Mouse (Mus musculus): Measurements from ENCODE around the gene Fbxl2.
"Not testable (repeated sequence)": the region's sequence is repeated elsewhere in the genome, so short reads cannot be mapped to it uniquely, and the experiment has no call there.

Gene Fbxl2

GRCm38 (mm10) chr9:114046028-114046427 is at the start of gene Fbxl2:
Fbxl2 (minus strand) TSS chr9:114046191.
- DNase-seq (ENCODE audit: low read depth, low spot score): peak; percentile 75

- no peak for DNase-seq (ENCODE audit: low read depth, low spot score)
Observed at GRCm38 (mm10) chr9:114094854-114095253, 48.9 kb upstream of the Fbxl2 start.

GRCm38 (mm10) chr9:114092188-114092587 is 46.2 kb upstream of the Fbxl2 start:
- DNase-seq (ENCODE audit: low read depth, low spot score): peak; percentile 78

DNA sequence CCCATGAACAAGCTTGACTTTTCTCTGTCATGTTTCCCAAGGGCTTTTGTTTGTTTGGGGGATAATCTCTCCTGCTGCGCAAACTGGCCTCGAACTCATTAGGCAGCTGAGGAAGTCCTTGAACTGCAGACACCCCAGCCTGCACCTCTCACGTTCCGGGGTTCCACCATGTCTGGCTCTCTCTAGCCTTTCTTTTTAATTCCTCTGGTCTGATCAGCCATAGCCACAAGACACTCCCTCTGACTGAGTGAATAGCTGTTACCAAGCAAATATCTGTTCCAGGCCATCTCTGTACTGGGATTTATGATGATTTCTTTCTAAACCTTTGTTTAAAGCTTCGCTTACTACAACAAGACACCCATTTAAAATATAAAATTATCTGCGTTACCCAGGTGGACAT is 42.9 kb upstream of the Fbxl2 start:
- DNase-seq (ENCODE audit: low read depth, low spot score): not testable (repeated sequence)

- DNase-seq (ENCODE audit: low read depth, low spot score): peak; percentile 90
Observed at GRCm38 (mm10) chr9:114087106-114087815, 41.3 kb upstream of the Fbxl2 start.

GRCm38 (mm10) chr9:114086422-114086821 is 40.4 kb upstream of the Fbxl2 start:
- DNase-seq (ENCODE audit: low read depth, low spot score): peak; percentile 55

DNA sequence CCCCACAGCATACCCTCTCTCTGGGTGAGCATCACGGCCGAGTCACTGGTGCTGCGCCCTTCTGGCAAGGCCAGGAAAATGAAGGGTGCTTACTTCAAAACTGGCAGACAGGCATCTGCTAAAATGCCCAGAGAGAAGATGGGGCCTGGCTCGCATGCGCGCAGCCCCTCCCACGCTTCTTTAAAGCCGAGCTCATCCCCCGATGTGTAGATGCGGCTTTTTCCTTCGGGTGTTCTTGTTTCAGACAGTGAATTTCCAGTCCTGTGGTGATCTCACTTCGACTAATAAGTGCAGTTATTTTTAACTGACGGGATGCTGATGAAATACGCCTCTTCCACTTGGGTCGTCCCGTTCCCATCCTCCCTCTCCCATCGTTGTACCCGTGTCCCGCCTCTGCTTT is 27.7 kb upstream of the Fbxl2 start:
- DNase-seq (ENCODE audit: low read depth, low spot score): no peak

DNA sequence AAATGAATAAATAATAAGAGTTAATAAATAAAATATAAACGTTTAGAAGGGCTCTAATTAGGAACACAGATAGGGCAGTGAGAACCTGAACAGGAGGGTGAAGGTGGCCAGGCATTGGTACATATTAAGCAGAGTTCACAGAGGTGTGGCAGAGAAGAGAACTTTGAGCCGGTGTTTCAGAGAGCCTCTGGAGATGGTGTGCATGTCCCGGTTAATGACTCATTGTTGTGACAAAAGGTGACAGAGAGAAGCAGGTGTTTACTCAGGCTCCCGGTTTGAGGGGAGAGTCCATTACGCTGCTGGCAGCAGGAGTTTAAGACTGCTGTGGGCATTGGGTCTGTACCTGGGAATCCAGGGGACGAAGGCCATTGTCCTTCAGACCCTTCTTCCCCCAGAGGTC is 23.4 kb upstream of the Fbxl2 start:
- DNase-seq (ENCODE audit: low read depth, low spot score): no peak

DNA sequence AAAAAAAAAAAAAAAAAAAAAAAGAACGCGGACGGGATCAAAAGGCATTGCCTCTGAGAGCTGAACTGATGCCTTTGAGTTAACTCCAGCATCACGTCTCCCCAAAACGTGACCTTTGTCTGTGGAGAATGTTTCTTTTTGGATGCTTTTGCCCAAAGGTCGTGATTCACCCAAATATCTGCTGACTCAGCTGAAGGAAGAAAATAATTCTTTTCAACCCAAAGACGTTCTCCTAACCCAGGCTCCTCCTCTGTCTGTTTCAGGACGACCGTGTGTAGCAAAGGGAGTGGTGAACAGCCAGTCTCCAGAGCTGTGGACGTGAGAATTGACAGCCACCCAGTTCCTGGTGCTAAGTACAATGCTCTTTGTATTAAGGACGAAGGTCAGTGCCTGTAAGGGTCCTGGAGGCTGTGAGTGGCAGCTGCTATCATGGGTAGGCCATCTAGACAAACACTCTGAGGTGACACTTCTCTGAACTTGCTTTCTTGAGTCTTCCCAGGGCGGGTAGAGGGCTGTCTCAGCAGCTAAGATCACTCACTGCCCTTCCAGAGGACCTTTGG is 22.6 kb upstream of the Fbxl2 start:
- no peak for DNase-seq (ENCODE audit: low read depth, low spot score)

- no peak for DNase-seq (ENCODE audit: low read depth, low spot score)
Observed at GRCm38 (mm10) chr9:114057090-114057796, 11.3 kb upstream of the Fbxl2 start, which contains the start of gene Susd5. Susd5 (plus strand) TSS chr9:114057140.

- DNase-seq (ENCODE audit: low read depth, low spot score): no peak
Observed at GRCm38 (mm10) chr9:114052866-114053265, 6.9 kb upstream of the Fbxl2 start.

GRCm38 (mm10) chr9:114052031-114052430 is 6.0 kb upstream of the Fbxl2 start:
- DNase-seq (ENCODE audit: low read depth, low spot score): no peak

DNA sequence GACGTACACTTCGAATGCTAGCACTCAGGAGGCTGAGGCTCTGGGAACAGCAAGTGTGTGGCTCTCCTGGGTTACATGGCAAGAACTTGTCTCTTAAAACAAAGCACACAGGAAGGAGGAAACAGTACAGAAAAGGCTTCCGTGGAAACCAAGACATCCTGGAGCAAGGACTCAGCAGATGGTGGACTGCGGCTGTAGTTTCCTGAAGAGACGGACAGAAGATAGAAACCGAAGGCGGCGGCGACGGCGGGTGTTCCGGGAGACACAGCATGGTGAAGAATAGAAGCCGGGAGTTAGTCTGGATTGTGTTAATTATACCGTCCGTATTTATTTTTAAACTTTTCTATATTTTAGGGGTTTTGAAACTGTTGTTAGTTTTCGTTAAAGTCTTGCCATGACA is 4.8 kb upstream of the Fbxl2 start:
- DNase-seq (ENCODE audit: low read depth, low spot score): no peak

DNA sequence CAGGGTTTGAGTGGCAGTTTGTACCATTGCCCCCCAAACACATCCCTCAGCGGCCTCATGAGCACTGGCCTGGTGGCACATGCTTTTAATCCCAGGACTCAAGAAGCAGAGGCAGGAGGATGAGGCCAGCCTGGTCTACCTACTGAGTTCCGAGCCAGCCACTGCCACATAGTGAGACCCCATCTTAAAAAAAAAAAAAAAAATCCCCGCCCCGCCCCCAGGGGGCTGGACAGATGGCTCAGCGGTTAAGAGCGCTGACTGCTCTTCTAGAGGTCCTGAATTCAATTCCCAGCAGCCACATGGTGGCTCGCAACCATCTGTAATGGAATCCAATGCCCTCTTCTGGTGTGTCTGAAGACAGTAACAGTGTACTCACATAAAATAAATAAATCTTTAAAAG is 4.1 kb upstream of the Fbxl2 start:
- no peak for DNase-seq (ENCODE audit: low read depth, low spot score)

- DNase-seq (ENCODE audit: low read depth, low spot score): no peak
Observed at GRCm38 (mm10) chr9:114046676-114047075, 685 bp upstream of the Fbxl2 start.

DNA sequence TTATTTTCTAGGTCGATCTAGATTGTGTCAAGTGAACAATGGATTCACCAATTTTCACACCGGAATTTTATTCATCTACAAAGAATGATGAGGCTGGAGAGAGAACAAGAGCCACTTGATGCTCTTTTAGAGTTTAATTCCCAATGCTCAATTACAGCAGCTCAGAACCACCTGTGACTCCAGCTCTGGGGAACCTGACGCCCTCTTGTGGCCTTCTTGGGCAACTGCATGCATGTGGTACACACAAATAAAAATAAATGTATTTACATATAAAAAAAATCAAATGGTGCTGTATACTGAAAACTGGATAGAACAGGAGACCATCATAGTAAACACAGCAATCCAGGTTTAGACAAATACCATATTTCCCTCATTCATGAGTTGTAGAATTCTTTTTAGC is 1.5 kb downstream of the Fbxl2 start:
- peak; percentile 63 for DNase-seq (ENCODE audit: low read depth, low spot score)

DNA sequence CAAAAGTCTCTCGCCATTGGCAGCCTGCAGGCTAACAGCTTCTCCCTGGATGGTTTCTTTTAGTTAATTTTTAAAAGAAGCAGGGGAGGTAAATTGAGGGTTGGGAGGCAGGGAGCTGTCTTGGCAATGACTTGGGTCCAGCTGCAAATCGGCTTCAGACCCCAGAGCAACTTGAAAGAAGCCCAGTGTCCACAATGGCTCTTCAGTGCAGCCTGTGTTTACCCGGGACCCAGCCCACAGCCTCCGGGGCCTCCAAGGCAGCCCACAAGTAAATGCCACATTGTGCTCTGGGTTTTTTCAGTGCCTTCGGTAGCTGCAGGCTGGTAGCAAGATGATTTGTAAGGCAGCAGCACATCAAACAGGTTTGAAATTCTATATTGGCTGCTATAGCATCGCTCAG is 3.5 kb downstream of the Fbxl2 start:
- DNase-seq (ENCODE audit: low read depth, low spot score): no peak

DNA sequence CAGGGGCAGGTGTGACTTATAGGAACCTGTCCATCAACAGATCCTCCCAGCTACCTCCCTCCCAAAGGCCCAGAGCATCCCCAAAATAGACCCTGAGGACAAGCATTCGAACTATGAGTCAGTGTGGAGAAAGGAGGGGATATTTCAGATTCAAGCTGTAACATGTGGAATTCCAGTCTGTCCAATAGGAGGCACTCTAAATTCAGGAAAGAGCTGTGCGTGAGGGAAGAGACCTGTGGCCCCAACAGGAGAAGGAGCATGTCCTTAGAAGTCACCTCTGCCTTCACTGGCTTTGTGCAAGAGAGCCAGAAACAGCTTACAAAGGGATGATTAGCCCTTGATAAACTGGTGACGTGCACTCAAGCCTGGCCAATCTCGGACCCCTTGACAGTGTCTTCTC is 5.0 kb downstream of the Fbxl2 start:
- DNase-seq (ENCODE audit: low read depth, low spot score): peak; percentile 51

DNA sequence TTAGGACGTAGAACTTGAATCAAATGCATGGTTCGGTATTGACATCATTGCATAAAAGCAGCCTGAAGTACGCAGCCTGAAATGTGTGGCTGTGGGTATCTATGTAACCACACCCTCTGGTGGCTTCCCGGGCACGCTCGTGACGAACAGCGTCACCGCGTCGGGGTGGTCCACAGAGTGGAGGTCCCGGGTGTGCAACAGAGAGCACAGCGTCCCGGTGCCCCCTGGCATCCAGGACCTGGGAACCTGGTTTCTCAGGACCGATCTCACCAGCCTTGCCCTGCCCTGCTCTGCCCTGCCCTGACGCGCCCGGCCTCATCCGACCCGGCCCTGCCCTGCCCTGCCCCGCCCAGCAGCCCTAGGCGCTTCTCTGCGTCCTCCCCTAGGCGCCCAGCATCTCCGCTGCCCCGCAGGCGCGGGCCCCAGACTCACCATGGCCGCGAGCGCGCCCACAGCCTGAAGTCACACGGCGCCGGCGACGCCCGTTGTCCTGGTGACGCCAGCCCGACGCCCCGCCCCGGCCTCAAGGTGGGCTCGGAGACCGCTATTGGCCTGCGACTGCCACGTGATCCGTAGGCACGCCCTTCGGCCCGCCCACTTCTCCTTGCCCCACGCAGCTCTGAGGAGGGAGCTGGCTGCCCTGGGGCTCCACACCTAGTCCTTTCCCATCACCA is 19.6 kb downstream of the Fbxl2 start:
- peak; percentile 92 for DNase-seq (ENCODE audit: low read depth, low spot score)

DNA sequence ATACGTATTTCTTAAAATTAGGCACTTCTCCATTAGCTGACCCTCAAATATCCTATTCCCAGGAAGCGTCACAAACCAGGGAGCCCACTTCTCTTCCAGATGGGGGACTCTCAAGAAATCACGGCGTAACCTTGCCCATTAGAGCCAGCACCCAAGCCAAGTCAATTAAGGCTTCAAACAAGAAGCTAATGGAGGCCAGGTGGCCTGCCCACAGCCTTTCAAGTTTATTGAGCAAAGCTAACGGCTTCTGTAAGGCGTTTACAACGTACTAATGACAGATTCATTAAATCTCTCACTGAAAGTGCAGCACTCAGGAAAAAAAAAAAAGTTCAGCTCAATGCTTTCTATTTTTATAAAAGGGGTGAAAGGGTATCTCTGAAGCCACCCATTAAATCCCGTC is 20.1 kb downstream of the Fbxl2 start:
- no peak for DNase-seq (ENCODE audit: low read depth, low spot score)

DNA sequence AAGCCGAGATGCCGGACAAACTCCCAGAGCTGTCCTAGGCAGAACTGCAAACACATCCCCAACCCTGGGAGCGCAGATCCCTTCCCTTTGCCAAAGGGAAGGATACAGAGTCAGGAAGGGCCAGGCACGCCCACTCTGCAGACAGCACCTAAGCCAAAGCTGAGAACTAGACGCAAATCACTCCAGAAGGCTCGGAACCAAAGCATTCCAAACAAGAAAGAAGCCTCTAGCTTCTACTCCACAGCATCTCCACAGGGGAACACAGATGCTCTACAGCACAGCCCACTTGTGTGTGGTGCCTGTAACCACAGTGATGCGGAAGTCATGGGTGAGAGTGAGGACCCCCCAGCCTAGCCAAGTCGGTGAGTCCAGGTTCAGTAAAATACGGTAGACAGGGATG is 20.8 kb downstream of the Fbxl2 start:
- no peak for DNase-seq (ENCODE audit: low read depth, low spot score)

DNA sequence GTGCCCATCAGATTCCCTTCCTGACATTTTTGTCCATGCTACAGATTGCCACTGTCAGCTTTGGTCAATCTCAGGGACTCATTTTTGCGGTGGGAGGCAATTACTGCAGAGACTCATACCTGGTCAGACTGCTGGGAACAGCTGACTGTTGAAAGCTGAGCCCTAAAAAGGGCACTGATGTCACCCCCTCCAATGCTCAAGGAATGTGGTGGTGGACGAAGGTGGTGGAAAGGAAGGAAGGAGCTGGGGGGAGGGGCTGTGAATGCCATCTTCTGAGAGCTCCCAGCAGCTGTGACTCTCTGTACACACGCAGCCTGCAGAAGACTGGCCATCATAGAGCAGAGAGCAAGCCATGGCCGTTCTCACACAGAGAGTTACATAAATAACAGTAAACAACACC is 23.9 kb downstream of the Fbxl2 start:
- DNase-seq (ENCODE audit: low read depth, low spot score): no peak

All from ES-CJ7 (cell line).